Mouse (Mus musculus): ENCODE results near the gene Hoxd13. TPM values are rescaled to one million over a fixed set of nuclear protein-coding genes. Genes with fewer than 3 reads are reported as not detected.

Hoxd13 gene
- polyA plus RNA-seq, 1 experiment from 2014 or later, result not detected

- WGBS, result 1% methylated on average over 26 of the region's 26 CpGs
Measured at GRCm38 (mm10) chr2:74703720-74704392, 35.7 kb downstream of the Hoxd13 start.

GRCm38 (mm10) chr2:74704393-74704998 lies 36.4 kb downstream of the Hoxd13 start, which contains the start of gene Hoxd8:
TSS of gene Hoxd8 (plus strand) at chr2:74704615.
- H3K9me3 ChIP-seq, result no peaks in the 10 kb centered on the region
- no peak within 1 kb of the TSS for H3K27ac ChIP-seq (replicated peaks)
- H3K4me1 ChIP-seq, result peaks cover 12% of the 10 kb centered on the region
- H3K36me3 ChIP-seq (replicated peaks), result no peaks in the 10 kb centered on the region
- peaks cover 100% of the 10 kb centered on the region for H3K27me3 ChIP-seq (replicated peaks; ENCODE audit: low read depth, poor library complexity, severe bottlenecking)
- peak within 1 kb of the TSS; percentile 52 for H3K4me3 ChIP-seq
- DNase-seq (ENCODE audit: low spot score), result peak; percentile 75
- under 1% methylated on average over 49 of the region's 52 CpGs for WGBS

More at GRCm38 (mm10) chr2:74703720-74704392, 35.7 kb downstream of the Hoxd13 start:
- peaks cover 12% of the 10 kb centered on the region for H3K4me1 ChIP-seq
- no peak overlapping the region for H3K27ac ChIP-seq (replicated peaks)
- H3K4me3 ChIP-seq, result no peak overlapping the region
- DNase-seq (ENCODE audit: low spot score), result peak; percentile 52
- peaks cover 100% of the 10 kb centered on the region for H3K27me3 ChIP-seq (replicated peaks; ENCODE audit: low read depth, poor library complexity, severe bottlenecking)
- H3K9me3 ChIP-seq, result no peaks in the 10 kb centered on the region
- no peaks in the 10 kb centered on the region for H3K36me3 ChIP-seq (replicated peaks)

GRCm38 (mm10) chr2:74704999-74705466 lies 36.9 kb downstream of the Hoxd13 start:
- DNase-seq (ENCODE audit: low spot score), result no peak
- peaks cover 100% of the 10 kb centered on the region for H3K27me3 ChIP-seq (replicated peaks; ENCODE audit: low read depth, poor library complexity, severe bottlenecking)
- WGBS, result 3% methylated on average over 66 of the region's 66 CpGs
- no peaks in the 10 kb centered on the region for H3K9me3 ChIP-seq
- H3K36me3 ChIP-seq (replicated peaks), result no peaks in the 10 kb centered on the region
- H3K4me3 ChIP-seq, result peak overlapping the region; percentile 52
- H3K4me1 ChIP-seq, result peaks cover 12% of the 10 kb centered on the region
- H3K27ac ChIP-seq (replicated peaks), result no peak overlapping the region

GRCm38 (mm10) chr2:74705467-74706089 lies 37.5 kb downstream of the Hoxd13 start:
- peaks cover 100% of the 10 kb centered on the region for H3K27me3 ChIP-seq (replicated peaks; ENCODE audit: low read depth, poor library complexity, severe bottlenecking)
- H3K4me3 ChIP-seq, result peak overlapping the region; percentile 52
- no peaks in the 10 kb centered on the region for H3K9me3 ChIP-seq
- no peaks in the 10 kb centered on the region for H3K36me3 ChIP-seq (replicated peaks)
- DNase-seq (ENCODE audit: low spot score), result peak; percentile 69
- under 1% methylated on average over 85 of the region's 85 CpGs for WGBS
- H3K27ac ChIP-seq (replicated peaks), result no peak overlapping the region
- H3K4me1 ChIP-seq, result peaks cover 12% of the 10 kb centered on the region

GRCm38 (mm10) chr2:74706393-74706960 lies 38.4 kb downstream of the Hoxd13 start:
- peak; percentile 33 for DNase-seq (ENCODE audit: low spot score)
- Histone ChIP-seq H3K4me3 (no peak overlapping the region), H3K4me1 (peaks cover 12% of the 10 kb centered on the region), H3K27me3 (replicated peaks; ENCODE audit: low read depth, poor library complexity, severe bottlenecking) (peaks cover 100% of the 10 kb centered on the region), H3K27ac (replicated peaks) (no peak overlapping the region), H3K9me3 (no peaks in the 10 kb centered on the region), H3K36me3 (replicated peaks) (no peaks in the 10 kb centered on the region)
- 3% methylated on average over 13 of the region's 13 CpGs for WGBS

- no peak overlapping the region for H3K27ac ChIP-seq (replicated peaks)
- peaks cover 19% of the 10 kb centered on the region for H3K4me1 ChIP-seq
- H3K36me3 ChIP-seq (replicated peaks), result no peaks in the 10 kb centered on the region
- H3K9me3 ChIP-seq, result no peaks in the 10 kb centered on the region
- WGBS, result 5% methylated on average over 7 of the region's 7 CpGs
- peaks cover 100% of the 10 kb centered on the region for H3K27me3 ChIP-seq (replicated peaks; ENCODE audit: low read depth, poor library complexity, severe bottlenecking)
- no peak overlapping the region for H3K4me3 ChIP-seq
- DNase-seq (ENCODE audit: low spot score), result peak; percentile 22
Measured at GRCm38 (mm10) chr2:74707599-74707998, 39.5 kb downstream of the Hoxd13 start.

GRCm38 (mm10) chr2:74708676-74709075 lies 40.6 kb downstream of the Hoxd13 start:
- H3K27me3 ChIP-seq (replicated peaks; ENCODE audit: low read depth, poor library complexity, severe bottlenecking), result peaks cover 100% of the 10 kb centered on the region
- peak; percentile 18 for DNase-seq (ENCODE audit: low spot score)
- 5% methylated on average over 4 of the region's 4 CpGs for WGBS
- no peak overlapping the region for H3K4me3 ChIP-seq
- no peak overlapping the region for H3K27ac ChIP-seq (replicated peaks)
- H3K9me3 ChIP-seq, result no peaks in the 10 kb centered on the region
- peaks cover 19% of the 10 kb centered on the region for H3K4me1 ChIP-seq
- H3K36me3 ChIP-seq (replicated peaks), result no peaks in the 10 kb centered on the region

GRCm38 (mm10) chr2:74709465-74710419 lies 41.6 kb downstream of the Hoxd13 start:
- DNase-seq (ENCODE audit: low spot score), result peak; percentile 25
- H3K27ac ChIP-seq (replicated peaks), result no peak overlapping the region
- H3K36me3 ChIP-seq (replicated peaks), result no peaks in the 10 kb centered on the region
- peaks cover 100% of the 10 kb centered on the region for H3K27me3 ChIP-seq (replicated peaks; ENCODE audit: low read depth, poor library complexity, severe bottlenecking)
- H3K9me3 ChIP-seq, result no peaks in the 10 kb centered on the region
- no peak overlapping the region for H3K4me3 ChIP-seq
- WGBS, result 4% methylated on average over 5 of the region's 5 CpGs
- peaks cover 15% of the 10 kb centered on the region for H3K4me1 ChIP-seq

- H3K27ac ChIP-seq (replicated peaks), result no peak overlapping the region
- 1% methylated on average over 16 of the region's 16 CpGs for WGBS
- H3K9me3 ChIP-seq, result no peaks in the 10 kb centered on the region
- DNase-seq (ENCODE audit: low spot score), result peak; percentile 38
- H3K4me1 ChIP-seq, result peaks cover 10% of the 10 kb centered on the region
- peaks cover 100% of the 10 kb centered on the region for H3K27me3 ChIP-seq (replicated peaks; ENCODE audit: low read depth, poor library complexity, severe bottlenecking)
- no peaks in the 10 kb centered on the region for H3K36me3 ChIP-seq (replicated peaks)
- no peak overlapping the region for H3K4me3 ChIP-seq
Measured at GRCm38 (mm10) chr2:74710929-74711543, 42.9 kb downstream of the Hoxd13 start.

GRCm38 (mm10) chr2:74711721-74712621 lies 43.9 kb downstream of the Hoxd13 start, which contains the start of the genes Hoxd3 and Hoxd4:
TSS of gene Hoxd3 (plus strand) at chr2:74711927.
TSS of gene Hoxd4 (plus strand) at chr2:74711929.
- peaks cover 13% of the 10 kb centered on the region for H3K4me1 ChIP-seq
- peak; percentile 71 for DNase-seq (ENCODE audit: low spot score)
- WGBS, result under 1% methylated on average over 65 of the region's 65 CpGs
- H3K27me3 ChIP-seq (replicated peaks; ENCODE audit: low read depth, poor library complexity, severe bottlenecking), result peaks cover 100% of the 10 kb centered on the region
- H3K36me3 ChIP-seq (replicated peaks), result no peaks in the 10 kb centered on the region
- no peaks in the 10 kb centered on the region for H3K9me3 ChIP-seq
- peak within 1 kb of the TSS; percentile 43 for H3K4me3 ChIP-seq
- no peak within 1 kb of the TSS for H3K27ac ChIP-seq (replicated peaks)
